Mouse (Mus musculus) MEL (cell line): ENCODE measurements around the gene Creg1. TPM values are rescaled to one million over a fixed set of nuclear protein-coding genes. Genes with fewer than 3 reads are reported as not detected.

Experiments used
- DNase-seq: peaks from one replicate; pipeline ENCODE4 v3.0.0; 2011; ENCODE audit warnings: low read depth, low spot score
- H3K27ac ChIP-seq: 2 replicates; pipeline ENCODE4 v1.5.1; 2012; ENCODE audit warnings: low read depth, mild to moderate bottlenecking, control low read depth, low read length, moderate library complexity; ENCODE audit not compliant: control insufficient read depth
- H3K27me3 ChIP-seq, 2 experiments: fragments of 150-350 bp in 1 of 2; sonication (generic) in 1 of 2; 2 replicates each; pipeline ENCODE4 v1.6.1; 2012; ENCODE audit warnings: low read length in 2 of 2, mild to moderate bottlenecking in 2 of 2, improper control_type of control experiment in 1 of 2, moderate library complexity in 1 of 2; ENCODE audit not compliant: insufficient read depth in 2 of 2, control insufficient read depth in 1 of 2
- H3K36me3 ChIP-seq, 2 experiments: 2 replicates each; pipeline ENCODE4 v1.6.1; 2012 to 2014; ENCODE audit warnings: low read length in 2 of 2, improper control_type of control experiment in 1 of 2, inconsistent platforms in 1 of 2, mild to moderate bottlenecking in 1 of 2; ENCODE audit not compliant: insufficient read depth in 2 of 2, control insufficient read depth in 1 of 2
- H3K4me1 ChIP-seq, 2 experiments: fragments of 150-350 bp in 1 of 2; sonication (generic) in 1 of 2; 2 replicates each; pipeline ENCODE4 v1.6.1; 2012; ENCODE audit warnings: low read length in 2 of 2, improper control_type of control experiment in 1 of 2, mild to moderate bottlenecking in 1 of 2; ENCODE audit not compliant: insufficient read depth in 2 of 2, control insufficient read depth in 1 of 2
- H3K4me3 ChIP-seq, 2 experiments: fragments of 150-350 bp in 1 of 2; sonication (generic) in 1 of 2; 2 replicates each; pipeline ENCODE4 v1.5.1; 2012; ENCODE audit warnings: low read depth in 2 of 2, low read length in 2 of 2, mild to moderate bottlenecking in 2 of 2, moderate library complexity in 2 of 2, control low read depth in 1 of 2, improper control_type of control experiment in 1 of 2; ENCODE audit not compliant: control insufficient read depth in 1 of 2, insufficient read depth in 1 of 2
- H3K79me2 ChIP-seq: 2 replicates; pipeline ENCODE4 v1.6.1; 2012; ENCODE audit warnings: mild to moderate bottlenecking, low read length, moderate library complexity; ENCODE audit not compliant: control insufficient read depth, poor library complexity, insufficient read depth
- H3K9ac ChIP-seq: 2 replicates; pipeline ENCODE4 v1.6.1; 2012; ENCODE audit warnings: low read depth, mild to moderate bottlenecking, control low read depth, low read length, moderate library complexity; ENCODE audit not compliant: control insufficient read depth, poor library complexity, severe bottlenecking
- H3K9me3 ChIP-seq: fragments of 150-350 bp; sonication (generic); replicated peaks from 2 replicates; pipeline ENCODE4 v1.6.1; 2012; ENCODE audit warnings: mild to moderate bottlenecking, low read length, improper control_type of control experiment, moderate library complexity; ENCODE audit not compliant: insufficient read depth
- CHD1 ChIP-seq: IDR thresholded peaks from 2 replicates; pipeline ENCODE4 v1.6.1; 2012; ENCODE audit warnings: low read depth, mild to moderate bottlenecking, inconsistent platforms, low read length, improper control_type of control experiment
- CHD2 ChIP-seq: IDR thresholded peaks from 2 replicates; pipeline ENCODE4 v1.6.1; 2011; ENCODE audit warnings: low read length, improper control_type of control experiment
- E2F4 ChIP-seq: IDR thresholded peaks from 2 replicates; pipeline ENCODE4 v1.6.1; 2011; ENCODE audit warnings: low read depth, low read length, improper control_type of control experiment, borderline replicate concordance
- EP300 ChIP-seq, 2 experiments: IDR thresholded peaks; 2 replicates each; pipeline ENCODE4 v1.6.1; 2011; ENCODE audit warnings: improper control_type of control experiment in 2 of 2, low read length in 2 of 2, low read depth in 1 of 2, mild to moderate bottlenecking in 1 of 2
- ETS1 ChIP-seq: IDR thresholded peaks from 2 replicates; pipeline ENCODE4 v1.6.1; 2012; ENCODE audit warnings: low read depth, mild to moderate bottlenecking, inconsistent platforms, low read length, improper control_type of control experiment, moderate library complexity
- GABPA ChIP-seq: IDR thresholded peaks from 2 replicates; pipeline ENCODE4 v1.6.1; 2012; ENCODE audit warnings: low read depth, mild to moderate bottlenecking, inconsistent platforms, low read length, improper control_type of control experiment, moderate library complexity
- MAFK ChIP-seq: IDR thresholded peaks from 2 replicates; pipeline ENCODE4 v1.6.1; 2011; ENCODE audit warnings: low read depth, mild to moderate bottlenecking, low read length, improper control_type of control experiment, borderline replicate concordance
- MAZ ChIP-seq: IDR thresholded peaks from 2 replicates; pipeline ENCODE4 v1.6.1; 2012; ENCODE audit warnings: low read depth, mild to moderate bottlenecking, inconsistent platforms, low read length, improper control_type of control experiment
- MYB ChIP-seq: IDR thresholded peaks from 2 replicates; pipeline ENCODE4 v1.6.1; 2011; ENCODE audit warnings: mild to moderate bottlenecking, low read depth, low read length, improper control_type of control experiment
- MYC ChIP-seq: IDR thresholded peaks from 2 replicates; pipeline ENCODE4 v1.6.1; 2011; ENCODE audit warnings: low read depth, mild to moderate bottlenecking, low read length, improper control_type of control experiment, moderate library complexity
- NELFE ChIP-seq: IDR thresholded peaks from 2 replicates; pipeline ENCODE4 v1.6.1; 2011; ENCODE audit warnings: low read depth, low read length, improper control_type of control experiment
- POLR2A ChIP-seq, 2 experiments: IDR thresholded peaks; 2 replicates each; pipeline ENCODE4 v1.6.1; 2011 to 2012; ENCODE audit warnings: low read length in 2 of 2, mild to moderate bottlenecking in 2 of 2, control low read depth in 1 of 2, improper control_type of control experiment in 1 of 2, low read depth in 1 of 2, moderate library complexity in 1 of 2; ENCODE audit not compliant: control insufficient read depth in 1 of 2, insufficient read depth in 1 of 2, poor library complexity in 1 of 2
- POLR2AphosphoS2 ChIP-seq: IDR thresholded peaks from 2 replicates; pipeline ENCODE4 v1.6.1; 2011; ENCODE audit warnings: low read length, improper control_type of control experiment
- RCOR1 ChIP-seq: IDR thresholded peaks from 2 replicates; pipeline ENCODE4 v1.6.1; 2012; ENCODE audit warnings: low read depth, mild to moderate bottlenecking, inconsistent platforms, low read length, improper control_type of control experiment
- SMC3 ChIP-seq: IDR thresholded peaks from 2 replicates; pipeline ENCODE4 v1.6.1; 2011; ENCODE audit warnings: low read depth, low read length, improper control_type of control experiment
- TAL1 ChIP-seq: IDR thresholded peaks from 2 replicates; pipeline ENCODE4 v1.6.1; 2012; ENCODE audit warnings: mild to moderate bottlenecking, inconsistent platforms, low read length, moderate library complexity, mixed read lengths
- TBP ChIP-seq: IDR thresholded peaks from 2 replicates; pipeline ENCODE4 v1.8.0; 2011; ENCODE audit warnings: low read depth, low read length, improper control_type of control experiment
- ZC3H11A ChIP-seq: IDR thresholded peaks from 2 replicates; pipeline ENCODE4 v1.6.1; 2012; ENCODE audit warnings: low read depth, mild to moderate bottlenecking, inconsistent platforms, low read length, improper control_type of control experiment
- ZKSCAN1 ChIP-seq: IDR thresholded peaks from 2 replicates; pipeline ENCODE4 v1.6.1; 2012; ENCODE audit warnings: low read depth, mild to moderate bottlenecking, inconsistent platforms, low read length, improper control_type of control experiment, moderate library complexity
- ZNF384 ChIP-seq: IDR thresholded peaks from 2 replicates; pipeline ENCODE4 v1.6.1; 2012; ENCODE audit warnings: low read depth, mild to moderate bottlenecking, inconsistent platforms, low read length, improper control_type of control experiment
- polyA plus RNA-seq, 2 experiments: library from polyadenylated mRNA; stranded (reverse) in 1 of 2; unstranded in 1 of 2; fragments of >175 nt in 1 of 2; fragments of >200 nt in 1 of 2; gene quantifications; 2 replicates each; pipeline versions ENCODE4 v1.2.1 to v1.2.4; 2012; ENCODE audit warnings: low replicate concordance in 2 of 2, low read depth in 1 of 2; ENCODE audit not compliant: insufficient read length in 2 of 2, insufficient read depth in 1 of 2, missing spikeins in 1 of 2
- total RNA-seq: library from RNA; depleted of rRNA; stranded (reverse); fragments of 300-350 nt; gene quantifications from 2 replicates; pipeline ENCODE4 v1.2.3, GENCODE M21; 2012

The Creg1 gene
- total and polyA plus RNA-seq, 3 experiments, result 83.6 to 184 TPM; not detected in 1

GRCm38 (mm10) chr1:165731553-165731952, 32.0 kb upstream of the Creg1 start:
- Histone ChIP-seq H3K4me1 (peaks cover 2 to 8% of the 10 kb centered on the region in 2 experiments), H3K36me3 (peaks cover 0 to 2% of the 10 kb centered on the region in 2 experiments; a peak in 1 of 4 replicates), H3K9me3 (no peaks in the 10 kb centered on the region), H3K27me3 (no peaks in the 10 kb centered on the region), H3K4me3 (no peak overlapping the region)
- DNase-seq, result no peak
- no peak for TF ChIP-seq RCOR1
- no peak for TF ChIP-seq CHD2
- TF ChIP-seq ZC3H11A, result no peak
- TF ChIP-seq, all 39 proteins: peak for 0
- Histone ChIP-seq H3K27ac (no peak overlapping the region), H3K9ac (no peak overlapping the region), H3K79me2 (no peaks in the 10 kb centered on the region)

GRCm38 (mm10) chr1:165734840-165735239, 28.7 kb upstream of the Creg1 start:
- Histone ChIP-seq H3K36me3 (no peaks in the 10 kb centered on the region), H3K27ac (no peak overlapping the region), H3K4me1 (no peaks in the 10 kb centered on the region), H3K27me3 (no peaks in the 10 kb centered on the region), H3K9me3 (no peaks in the 10 kb centered on the region), H3K9ac (no peak overlapping the region), H3K4me3 (no peak overlapping the region), H3K79me2 (no peaks in the 10 kb centered on the region)
- TF ChIP-seq POLR2A (IDR thresholded peaks at IDR 0.05; ENCODE audit: control insufficient read depth in 1 of 2, insufficient read depth in 1 of 2, low read depth in 1 of 2, low read length in 2 of 2, poor library complexity in 1 of 2) (no peak), GABPA (no peak), NELFE (no peak), ETS1 (no peak), EP300 (IDR thresholded peaks at IDR 0.05; ENCODE audit: low read depth in 1 of 2, low read length in 2 of 2) (no peak), TAL1 (no peak), POLR2AphosphoS2 (no peak), TBP (no peak), MYC (no peak), MAZ (no peak), ZC3H11A (no peak), ZNF384 (no peak), ZKSCAN1 (no peak), CHD1 (no peak), RCOR1 (no peak), E2F4 (no peak), MAFK (no peak), SMC3 (no peak), MYB (no peak)
- no peak for DNase-seq
